Mouse (Mus musculus): ENCODE results near the gene Slc1a3.

The Slc1a3 gene

GRCm38 (mm10) chr15:8605538-8606188 lies 104.9 kb downstream of the Slc1a3 start:
- DNase-seq (ENCODE audit: low spot score) = no peak

- no peak for DNase-seq (ENCODE audit: low spot score)
Observed at GRCm38 (mm10) chr15:8602362-8602761, 108.2 kb downstream of the Slc1a3 start.

DNA sequence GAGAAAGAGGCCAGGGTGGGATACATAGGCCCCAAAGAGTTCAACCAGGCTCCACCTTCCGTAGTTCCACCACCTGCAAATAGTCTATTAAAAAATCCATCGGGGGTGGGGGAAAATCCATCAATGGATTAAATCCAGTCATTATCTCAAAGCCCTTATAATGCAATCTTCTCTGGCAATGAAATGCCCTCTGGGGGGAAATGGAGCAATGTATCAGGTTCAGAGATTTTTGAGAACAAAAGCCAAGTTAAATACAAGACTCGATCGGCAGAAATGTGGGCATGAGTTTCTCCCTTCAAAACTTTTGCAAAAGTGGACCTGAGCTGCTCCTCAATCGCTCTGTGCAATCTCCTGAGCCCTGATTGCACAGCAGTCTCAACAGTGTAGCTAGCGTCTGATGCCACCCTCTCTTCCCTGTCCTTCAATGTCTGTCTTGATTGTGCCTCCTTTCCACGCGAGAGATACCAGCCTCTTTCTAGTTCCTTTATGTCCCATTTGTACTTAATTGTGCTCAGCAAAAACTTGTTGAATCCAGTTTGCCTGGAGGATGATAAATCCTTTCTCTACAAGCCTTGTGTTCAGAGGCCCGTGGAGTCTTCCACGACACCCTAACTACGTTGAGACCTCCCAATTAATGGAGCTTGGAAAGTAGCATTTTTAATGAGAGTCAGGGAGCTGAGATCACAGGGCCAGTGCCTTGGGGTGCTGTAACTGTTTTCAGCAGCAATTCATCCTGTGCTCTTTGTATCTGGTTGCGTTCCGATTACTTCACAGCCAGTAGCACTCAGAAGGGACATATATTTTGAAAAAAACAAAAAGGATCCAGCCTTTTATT lies 109.0 kb downstream of the Slc1a3 start:
- no peak for DNase-seq (ENCODE audit: low spot score)

- DNase-seq (ENCODE audit: low spot score) = no peak
Observed at GRCm38 (mm10) chr15:8596375-8596900, 114.1 kb downstream of the Slc1a3 start.

DNA sequence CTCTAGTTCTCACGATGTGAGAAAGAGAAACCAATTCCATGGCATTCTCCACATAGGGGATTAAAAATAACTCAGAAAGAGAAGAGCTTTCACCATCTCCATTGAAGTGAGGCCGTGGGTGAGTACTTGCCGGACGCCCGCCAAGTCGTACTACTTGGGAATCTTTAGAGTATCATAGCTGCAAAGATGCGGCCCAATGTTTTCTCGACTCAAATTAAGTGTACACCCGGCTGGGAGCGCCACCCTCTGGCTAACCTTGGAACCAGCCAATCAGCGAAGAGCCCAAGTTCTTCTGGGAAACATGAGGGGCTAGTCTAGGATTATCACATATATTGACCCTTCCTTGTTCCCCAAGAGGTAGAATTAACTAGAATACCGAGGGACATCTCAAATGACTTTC lies 115.3 kb downstream of the Slc1a3 start:
- DNase-seq (ENCODE audit: low spot score) = no peak

- DNase-seq (ENCODE audit: low spot score) = peak; percentile 58
Observed at GRCm38 (mm10) chr15:8589503-8590116, 121.0 kb downstream of the Slc1a3 start.

GRCm38 (mm10) chr15:8588065-8588464 lies 122.5 kb downstream of the Slc1a3 start:
- DNase-seq (ENCODE audit: low spot score) = no peak

DNA sequence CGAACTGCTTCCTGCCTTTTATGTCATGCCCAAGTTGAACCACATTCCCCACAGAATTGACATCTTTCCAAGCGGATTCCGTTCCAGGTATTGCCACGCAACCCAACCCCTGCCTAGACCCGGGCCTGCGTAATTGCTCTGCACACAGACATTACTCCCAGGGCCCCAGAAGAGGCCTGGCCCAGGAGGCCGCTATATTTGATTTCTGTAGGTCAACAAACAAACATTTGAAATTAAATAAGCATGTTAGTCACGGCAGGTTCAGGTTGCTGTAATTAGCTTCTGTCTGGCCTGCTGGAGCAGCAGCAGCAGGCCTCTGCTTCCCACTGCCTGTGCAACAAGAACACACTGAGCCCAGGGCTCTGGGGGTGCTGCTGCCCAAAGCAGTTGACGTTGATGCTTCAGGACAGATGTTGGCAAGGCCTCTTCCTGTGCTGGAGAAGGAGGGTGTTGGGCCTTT lies 123.7 kb downstream of the Slc1a3 start:
- no peak for DNase-seq (ENCODE audit: low spot score)

Data from spleen, adult 12 weeks (tissue).